Mouse (Mus musculus): ENCODE data around the gene Med18.

- TF ChIP-seq CTCF (IDR thresholded peaks at IDR 0.05; ENCODE audit: insufficient read depth, low read depth, low read length) (no peak), POLR2A (IDR thresholded peaks at IDR 0.05; ENCODE audit: insufficient read depth, low read depth, low read length) (no peak)
Observed at GRCm38 (mm10) chr4:132428022-132428542, 35.6 kb downstream of the Med18 start.
